Mouse (Mus musculus): ENCODE results near the gene Rae1. TPM values are rescaled to one million over a fixed set of nuclear protein-coding genes. Genes with fewer than 3 reads are reported as not detected.
A peak's percentile ranks its signal among the peaks of the same experiment; 100 is the strongest.

Gene Rae1
- polyA plus RNA-seq, 1 experiment from 2014 or later: 68.6 TPM

DNA sequence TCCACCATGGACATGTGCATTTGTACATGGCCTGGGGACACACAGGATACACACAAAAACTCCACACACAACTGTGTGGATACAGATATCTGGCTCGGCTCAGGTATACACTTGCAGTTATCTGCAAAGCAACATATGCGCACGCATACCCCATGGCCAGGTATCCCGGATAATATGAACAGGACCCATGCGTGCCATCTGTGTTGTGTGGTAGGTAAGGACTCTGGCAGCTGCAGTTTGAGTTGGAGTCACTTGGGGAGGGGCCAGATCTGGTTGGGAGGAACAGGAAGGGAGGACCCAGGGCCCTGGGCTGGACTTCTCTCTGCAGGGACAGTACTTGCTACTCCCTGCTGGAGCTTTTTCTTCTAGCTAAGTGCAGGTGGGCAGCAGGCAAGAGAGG is 35.7 kb downstream of the Rae1 start:
- no peak for ATAC-seq
- H3K27ac ChIP-seq (ENCODE audit: low read length): no peak overlapping the region

DNA sequence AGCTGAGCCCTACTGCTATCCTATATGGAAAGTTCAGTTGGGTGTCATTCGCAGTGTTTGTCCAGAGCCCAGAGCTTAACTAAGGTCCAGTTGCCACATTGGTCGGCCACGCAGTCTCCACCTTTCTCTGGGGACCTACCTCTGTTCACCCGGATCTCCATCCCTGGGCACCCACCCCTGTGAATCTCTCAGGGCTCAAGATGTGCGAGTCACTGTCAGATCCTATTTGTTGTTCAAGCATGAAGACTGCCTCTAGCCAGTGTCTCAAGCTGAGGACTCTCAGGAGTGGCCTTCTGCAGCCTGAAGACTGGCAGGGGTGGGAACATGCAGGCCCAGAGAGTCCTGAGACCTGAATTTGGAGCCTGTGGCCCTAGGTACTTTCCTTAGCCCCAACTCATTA is 36.1 kb downstream of the Rae1 start:
- H3K36me3 ChIP-seq (ENCODE audit: insufficient read depth, low read length): no peaks in the 10 kb centered on the region
- TF ChIP-seq EP300 (IDR thresholded peaks at IDR 0.05) (no peak), CTCF (IDR thresholded peaks at IDR 0.05) (no peak)
- DNase-seq (ENCODE audit: low spot score) (no peak), ATAC-seq (no peak)
- H3K27me3 ChIP-seq (replicated peaks; ENCODE audit: insufficient read depth, low read length): no peaks in the 10 kb centered on the region
- H3K4me2 ChIP-seq (replicated peaks; ENCODE audit: low read depth, low read length): no peak overlapping the region
- H3K9ac ChIP-seq (replicated peaks; ENCODE audit: low read depth): no peak overlapping the region
- no peak overlapping the region for H3K4me3 ChIP-seq (ENCODE audit: low read depth, low read length)
- no peaks in the 10 kb centered on the region for H3K4me1 ChIP-seq (ENCODE audit: insufficient read depth, low read depth, low read length)
- 84% methylated on average over 5 of the region's 5 CpGs for WGBS
- no peak overlapping the region for H3K27ac ChIP-seq (ENCODE audit: low read length)
- no peaks in the 10 kb centered on the region for H3K9me3 ChIP-seq (ENCODE audit: low read length)

More for the DNA sequence above, 35.7 kb downstream of the Rae1 start:
- Histone ChIP-seq H3K9me3 (ENCODE audit: low read length) (no peaks in the 10 kb centered on the region), H3K27me3 (replicated peaks; ENCODE audit: insufficient read depth, low read length) (no peaks in the 10 kb centered on the region), H3K4me3 (ENCODE audit: low read depth, low read length) (no peak overlapping the region), H3K9ac (replicated peaks; ENCODE audit: low read depth) (no peak overlapping the region), H3K4me2 (replicated peaks; ENCODE audit: low read depth, low read length) (no peak overlapping the region), H3K36me3 (ENCODE audit: insufficient read depth, low read length) (no peaks in the 10 kb centered on the region), H3K4me1 (ENCODE audit: insufficient read depth, low read depth, low read length) (no peaks in the 10 kb centered on the region)
- TF ChIP-seq CTCF (IDR thresholded peaks at IDR 0.05) (no peak), EP300 (IDR thresholded peaks at IDR 0.05) (no peak)
- 89% methylated on average over 5 of the region's 5 CpGs for WGBS
- no peak for DNase-seq (ENCODE audit: low spot score)

DNA sequence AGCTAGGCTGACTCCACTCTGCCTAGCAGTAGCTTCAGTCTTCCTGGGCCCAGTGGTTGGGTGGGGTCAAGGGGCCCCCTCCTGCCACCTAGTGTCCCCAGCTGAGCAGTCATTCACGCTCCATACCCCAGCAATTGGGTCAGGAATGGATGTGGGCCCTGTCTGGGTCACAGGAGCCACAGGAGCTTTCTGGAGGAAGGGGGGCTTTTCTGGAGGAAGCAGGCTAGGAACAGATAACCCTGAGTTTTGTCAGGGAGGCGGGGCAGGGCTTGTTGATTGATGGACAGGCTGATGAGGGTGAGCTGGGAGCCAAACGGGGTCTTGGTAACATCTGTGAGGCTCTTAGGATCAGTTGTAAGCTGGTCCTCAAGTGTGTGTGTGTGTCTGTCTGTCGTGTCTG is 36.7 kb downstream of the Rae1 start:
- Histone ChIP-seq H3K27ac (ENCODE audit: low read length) (no peak overlapping the region), H3K9ac (replicated peaks; ENCODE audit: low read depth) (no peak overlapping the region), H3K4me1 (ENCODE audit: insufficient read depth, low read depth, low read length) (no peaks in the 10 kb centered on the region), H3K9me3 (ENCODE audit: low read length) (no peaks in the 10 kb centered on the region), H3K4me3 (ENCODE audit: low read depth, low read length) (no peak overlapping the region), H3K36me3 (ENCODE audit: insufficient read depth, low read length) (no peaks in the 10 kb centered on the region), H3K4me2 (replicated peaks; ENCODE audit: low read depth, low read length) (no peak overlapping the region), H3K27me3 (replicated peaks; ENCODE audit: insufficient read depth, low read length) (no peaks in the 10 kb centered on the region)
- 0 out of 2 replicates have a peak, but pooled peaks have one; percentile 6 for TF ChIP-seq CTCF (IDR thresholded peaks at IDR 0.05)
- no peak for TF ChIP-seq EP300 (IDR thresholded peaks at IDR 0.05)
- DNase-seq (ENCODE audit: low spot score) (no peak), ATAC-seq (0 out of 2 replicates have a peak, but pooled peaks have one; percentile 7)
- WGBS: 64% methylated on average over 4 of the region's 4 CpGs

DNA sequence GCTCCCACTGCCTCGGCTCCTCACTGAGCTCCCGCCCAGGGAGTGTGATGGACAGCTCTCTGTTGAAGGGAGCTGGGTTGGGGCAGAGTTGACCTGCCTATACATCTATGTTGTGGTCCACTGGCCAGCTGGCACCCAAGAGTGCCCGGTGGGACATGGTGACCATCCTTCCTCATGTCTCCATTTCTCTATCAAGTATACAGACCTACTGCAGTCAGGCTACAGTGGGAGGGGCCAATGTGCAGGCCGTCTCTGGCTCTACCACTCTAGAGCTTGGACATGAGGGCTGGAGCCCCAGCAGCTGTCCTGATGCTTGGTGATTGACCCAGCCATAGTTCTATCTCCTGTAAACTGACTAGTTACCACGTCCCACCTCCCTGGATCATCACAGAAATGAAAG is 37.4 kb downstream of the Rae1 start:
- Histone ChIP-seq H3K27ac (ENCODE audit: low read length) (no peak overlapping the region), H3K4me1 (ENCODE audit: insufficient read depth, low read depth, low read length) (no peaks in the 10 kb centered on the region), H3K9me3 (ENCODE audit: low read length) (no peaks in the 10 kb centered on the region), H3K4me3 (ENCODE audit: low read depth, low read length) (no peak overlapping the region), H3K4me2 (replicated peaks; ENCODE audit: low read depth, low read length) (no peak overlapping the region), H3K27me3 (replicated peaks; ENCODE audit: insufficient read depth, low read length) (no peaks in the 10 kb centered on the region), H3K36me3 (ENCODE audit: insufficient read depth, low read length) (no peaks in the 10 kb centered on the region), H3K9ac (replicated peaks; ENCODE audit: low read depth) (no peak overlapping the region)
- 76% methylated on average over 5 of the region's 5 CpGs for WGBS
- no peak for DNase-seq (ENCODE audit: low spot score)
- TF ChIP-seq CTCF (IDR thresholded peaks at IDR 0.05) (no peak), EP300 (IDR thresholded peaks at IDR 0.05) (no peak)
- ATAC-seq: no peak

DNA sequence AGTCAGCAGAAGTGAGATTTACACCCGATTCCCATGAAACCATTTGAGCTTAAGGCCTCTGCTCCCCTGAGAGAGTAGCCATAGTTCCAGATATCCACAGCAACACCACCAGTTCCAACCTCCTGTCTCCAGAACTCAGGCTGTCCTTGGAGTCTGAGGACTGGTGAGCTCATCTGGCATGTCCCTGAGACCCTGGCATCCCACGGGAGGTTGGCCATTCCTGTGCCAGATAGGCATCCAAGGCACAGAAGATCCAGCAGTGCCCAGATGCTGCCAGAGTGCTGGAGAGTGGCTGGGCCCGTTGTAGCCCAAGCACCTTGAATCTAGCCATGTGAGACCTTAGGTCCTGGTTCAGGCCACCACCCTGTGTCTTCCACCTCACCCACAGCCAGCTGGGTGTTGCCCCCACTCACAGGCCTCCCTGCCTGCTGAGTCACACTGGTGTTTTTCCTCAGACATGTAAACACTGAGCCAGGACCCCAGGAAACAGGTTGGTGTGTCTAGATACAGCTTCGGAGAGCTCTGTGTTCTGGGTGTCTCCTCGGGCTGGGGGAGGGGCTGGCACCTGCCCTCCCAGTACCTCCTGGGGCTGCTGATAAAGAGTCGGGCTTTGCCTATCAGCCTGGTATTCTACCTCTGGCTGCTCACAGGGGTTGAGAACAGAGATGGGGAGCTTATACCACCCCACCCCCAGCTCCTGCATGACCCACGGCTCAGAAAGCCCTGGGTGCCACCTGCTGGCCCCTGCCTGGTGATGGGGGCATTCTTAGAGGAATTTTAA is 38.1 kb downstream of the Rae1 start:
- TF ChIP-seq EP300 (IDR thresholded peaks at IDR 0.05) (no peak), CTCF (IDR thresholded peaks at IDR 0.05) (no peak)
- no peaks in the 10 kb centered on the region for H3K9me3 ChIP-seq (ENCODE audit: low read length)
- H3K4me2 ChIP-seq (replicated peaks; ENCODE audit: low read depth, low read length): no peak overlapping the region
- ATAC-seq: peak; percentile 15
- H3K9ac ChIP-seq (replicated peaks; ENCODE audit: low read depth): no peak overlapping the region
- DNase-seq (ENCODE audit: low spot score): no peak
- no peaks in the 10 kb centered on the region for H3K27me3 ChIP-seq (replicated peaks; ENCODE audit: insufficient read depth, low read length)
- H3K4me3 ChIP-seq (ENCODE audit: low read depth, low read length): no peak overlapping the region
- H3K36me3 ChIP-seq (ENCODE audit: insufficient read depth, low read length): no peaks in the 10 kb centered on the region
- H3K4me1 ChIP-seq (ENCODE audit: insufficient read depth, low read depth, low read length): no peaks in the 10 kb centered on the region
- WGBS: 56% methylated on average over 7 of the region's 7 CpGs
- no peak overlapping the region for H3K27ac ChIP-seq (ENCODE audit: low read length)

DNA sequence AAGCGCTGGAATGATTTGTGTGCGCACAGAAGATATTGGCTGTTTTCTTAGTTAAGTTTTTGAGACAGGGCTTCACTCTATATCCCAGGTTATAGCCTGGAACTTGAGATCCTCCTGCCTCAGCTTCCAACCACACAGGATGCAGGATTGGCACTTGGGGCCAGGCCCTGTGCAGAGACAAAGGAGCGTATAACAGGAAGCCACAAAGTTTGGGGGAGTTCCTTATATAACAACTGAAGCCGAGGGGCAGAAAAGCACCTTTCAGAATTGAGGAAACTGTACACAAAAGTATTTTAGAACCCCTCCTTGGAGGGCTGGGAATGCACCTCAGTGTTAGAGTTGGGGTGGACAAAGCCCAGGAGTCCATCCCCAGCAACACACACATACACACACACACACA is 39.1 kb downstream of the Rae1 start:
- Histone ChIP-seq H3K9me3 (ENCODE audit: low read length) (no peaks in the 10 kb centered on the region), H3K36me3 (ENCODE audit: insufficient read depth, low read length) (no peaks in the 10 kb centered on the region), H3K9ac (replicated peaks; ENCODE audit: low read depth) (no peak overlapping the region), H3K4me1 (ENCODE audit: insufficient read depth, low read depth, low read length) (no peaks in the 10 kb centered on the region), H3K27ac (ENCODE audit: low read length) (no peak overlapping the region), H3K27me3 (replicated peaks; ENCODE audit: insufficient read depth, low read length) (no peaks in the 10 kb centered on the region), H3K4me3 (ENCODE audit: low read depth, low read length) (no peak overlapping the region), H3K4me2 (replicated peaks; ENCODE audit: low read depth, low read length) (no peak overlapping the region)
- ATAC-seq (no peak), DNase-seq (ENCODE audit: low spot score) (no peak)
- 79% methylated on average over 4 of the region's 4 CpGs for WGBS
- TF ChIP-seq EP300 (IDR thresholded peaks at IDR 0.05) (no peak), CTCF (IDR thresholded peaks at IDR 0.05) (no peak)
